Mouse (Mus musculus) ES-E14 (cell line): ENCODE results near the gene Olfr1535.

Experiments
- CHD2 ChIP-seq: IDR thresholded peaks from 2 replicates; pipeline ENCODE4 v1.6.1; 2014; ENCODE audit warnings: mild to moderate bottlenecking, low read depth, low read length, inconsistent platforms
- HCFC1 ChIP-seq: IDR thresholded peaks from 2 replicates; pipeline ENCODE4 v1.6.1; 2012; ENCODE audit warnings: low read length, inconsistent platforms, borderline replicate concordance; ENCODE audit not compliant: insufficient read depth
- MAFK ChIP-seq: IDR thresholded peaks from 2 replicates; pipeline ENCODE4 v1.6.1; 2014; ENCODE audit warnings: mild to moderate bottlenecking, low read depth, low read length, inconsistent platforms; ENCODE audit not compliant: insufficient read depth
- ZC3H11A ChIP-seq: IDR thresholded peaks from 2 replicates; pipeline ENCODE4 v1.6.1; 2012; ENCODE audit warnings: low read depth, mild to moderate bottlenecking, inconsistent platforms, low read length, borderline replicate concordance
- ZNF384 ChIP-seq: IDR thresholded peaks from 2 replicates; pipeline ENCODE4 v1.6.1; 2012; ENCODE audit warnings: low read depth, low read length, inconsistent platforms

- TF ChIP-seq ZC3H11A, result no peak
- TF ChIP-seq HCFC1, result no peak
- no peak for TF ChIP-seq ZNF384
- no peak for TF ChIP-seq MAFK
- no peak for TF ChIP-seq CHD2
Measured at GRCm38 (mm10) chr13:21549487-21549886, 10.2 kb downstream of the Olfr1535 start.
